Mouse (Mus musculus) hematopoietic stem cell, adult 5-6 weeks (primary cell): ENCODE data around the gene Slc38a9. TPM values are rescaled to one million over a fixed set of nuclear protein-coding genes. Genes with fewer than 3 reads are reported as not detected.

Source experiments
- ATAC-seq, 2 experiments: fragments of 125-278 bp in 1 of 2; replicated peaks in 1 of 2; 2 replicates each; pipeline ENCODE4 v1.8.0; 2016 to 2017; ENCODE audit warnings: inconsistent platforms in 2 of 2, mild to moderate bottlenecking in 2 of 2, moderate number of reproducible peaks in 2 of 2, low read depth in 1 of 2, moderate TSS enrichment in 1 of 2; ENCODE audit not compliant: low FRiP score in 2 of 2, poor library complexity in 2 of 2, severe bottlenecking in 2 of 2, insufficient read depth in 1 of 2, low TSS enrichment in 1 of 2
- total RNA-seq: library from RNA; stranded (forward); fragments of 172-1452, 232-1000 nt; gene quantifications from 2 replicates; pipeline ENCODE4 v1.2.3, GENCODE M21; 2017

Gene Slc38a9
- total RNA-seq, 1 experiment from 2014 or later = 31.2 TPM

DNA sequence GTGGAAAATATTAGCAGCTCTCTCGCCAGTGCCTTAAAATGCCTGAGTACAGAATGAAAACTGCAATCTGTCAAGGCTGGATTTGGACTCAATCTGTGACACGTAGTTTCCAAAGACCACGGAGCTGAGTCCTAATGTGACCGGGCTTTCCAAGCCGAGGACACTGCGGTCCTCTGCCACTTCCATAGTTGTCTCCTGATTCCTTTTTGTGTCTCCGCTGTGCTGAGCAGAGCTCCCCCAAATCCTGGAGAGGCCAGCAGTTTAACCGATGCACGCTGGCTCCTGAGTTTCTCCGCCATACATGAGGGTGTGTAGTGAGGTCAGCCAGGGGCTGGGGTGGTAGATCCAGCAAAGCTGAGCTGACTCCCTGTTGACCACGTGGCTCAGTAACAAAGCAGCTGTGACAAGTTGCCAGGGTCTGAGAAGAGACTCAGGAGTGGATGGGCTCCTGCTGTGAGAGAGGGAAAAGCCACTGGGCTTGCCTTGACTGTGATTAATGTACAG is 95.0 kb downstream of the Slc38a9 start:
- ATAC-seq = no peak

- ATAC-seq = no peak
These were observed 96.8 kb downstream of the Slc38a9 start for GRCm38 (mm10) chr13:112757395-112757794.

- ATAC-seq = no peak
These were observed 98.1 kb downstream of the Slc38a9 start for GRCm38 (mm10) chr13:112758546-112759090.

GRCm38 (mm10) chr13:112759364-112759763 is 98.8 kb downstream of the Slc38a9 start:
- no peak for ATAC-seq

GRCm38 (mm10) chr13:112759777-112760537 is 99.4 kb downstream of the Slc38a9 start:
- ATAC-seq = no peak

DNA sequence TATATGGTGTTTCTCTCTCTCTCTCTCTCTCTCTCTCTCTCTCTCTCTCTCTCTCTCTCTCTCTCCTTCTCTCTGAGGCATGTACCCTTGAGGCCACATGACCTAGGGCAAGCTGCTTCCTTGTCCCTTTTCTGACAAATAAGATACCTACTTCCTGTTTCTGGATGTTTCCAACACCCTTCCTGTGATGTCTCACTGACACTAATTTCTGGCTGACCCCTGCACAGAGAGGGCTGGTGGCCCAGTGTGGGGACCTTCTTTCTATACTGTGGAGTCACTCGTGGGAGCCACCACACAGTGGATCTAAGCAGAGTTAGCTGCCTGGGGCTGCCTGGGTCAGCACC is 100.0 kb downstream of the Slc38a9 start:
- peak; percentile 38 to 57; a peak in 3 of 4 replicates for ATAC-seq

GRCm38 (mm10) chr13:112761787-112762186 is 101.2 kb downstream of the Slc38a9 start:
- no peak for ATAC-seq

DNA sequence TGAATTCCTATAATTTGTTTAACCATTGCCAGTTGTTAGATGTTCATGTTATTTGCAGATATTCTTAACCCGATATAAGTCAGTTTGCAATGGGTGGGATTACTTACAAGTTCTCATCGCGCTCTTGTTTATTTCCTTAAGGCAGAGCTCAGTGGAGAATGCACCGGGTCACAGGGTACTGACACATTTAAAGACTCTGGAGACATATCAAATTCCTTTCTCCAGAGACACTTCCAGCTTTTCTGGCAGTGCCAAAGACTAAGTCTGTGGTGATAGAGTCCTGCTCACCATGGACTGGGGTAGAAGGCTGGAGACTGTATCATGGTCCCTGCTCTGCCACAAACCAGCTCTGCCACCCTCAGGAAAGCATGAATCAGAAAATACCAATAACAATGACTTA is 102.0 kb downstream of the Slc38a9 start:
- no peak for ATAC-seq

DNA sequence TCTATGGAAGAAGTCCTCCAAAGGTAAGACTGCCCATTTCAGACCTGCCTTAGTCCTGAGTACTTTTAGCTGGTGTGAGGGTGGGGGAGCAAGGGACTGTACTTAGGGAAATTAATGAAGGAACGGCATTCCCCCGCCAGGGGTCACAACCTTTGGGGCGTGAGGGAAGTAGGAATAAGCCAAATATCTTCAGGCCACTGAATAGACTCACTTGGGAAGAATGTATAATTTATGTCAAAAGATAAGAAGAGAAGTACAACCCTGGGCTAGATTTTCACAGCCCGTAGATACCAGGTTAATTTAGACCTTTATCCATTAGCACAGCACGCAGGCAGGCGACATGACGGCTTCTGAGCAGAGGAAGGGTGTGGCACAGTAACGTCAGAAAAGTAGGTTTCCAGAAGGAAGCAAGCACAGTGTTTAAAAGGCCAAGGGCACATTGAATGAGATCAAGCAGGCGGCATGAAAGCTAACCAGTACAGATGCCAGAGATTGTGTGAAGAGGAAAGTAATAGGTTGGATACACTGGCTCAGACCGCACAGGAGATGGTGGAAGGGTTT is 103.1 kb downstream of the Slc38a9 start:
- no peak for ATAC-seq

DNA sequence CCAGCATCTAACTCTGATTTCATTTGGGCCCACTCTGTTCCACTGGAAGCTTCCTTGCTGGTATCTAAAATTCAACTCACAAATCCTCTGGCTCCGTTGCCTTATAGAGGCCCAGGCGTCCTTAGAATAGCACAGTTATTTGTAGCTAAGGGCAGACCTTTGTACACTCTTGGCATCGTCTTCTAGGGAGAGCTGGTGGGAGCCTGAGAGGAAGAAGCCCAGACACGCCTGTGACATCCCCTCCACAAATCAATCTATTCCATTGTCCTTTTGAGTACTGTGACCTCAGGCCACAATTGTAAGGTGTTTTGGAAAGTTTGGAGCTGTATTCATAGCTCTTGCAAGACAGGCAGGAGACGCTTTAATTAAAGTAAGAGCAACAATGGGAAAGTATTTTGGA is 104.0 kb downstream of the Slc38a9 start:
- no peak for ATAC-seq

- no peak for ATAC-seq
These were observed 105.1 kb downstream of the Slc38a9 start for GRCm38 (mm10) chr13:112765654-112766053.

DNA sequence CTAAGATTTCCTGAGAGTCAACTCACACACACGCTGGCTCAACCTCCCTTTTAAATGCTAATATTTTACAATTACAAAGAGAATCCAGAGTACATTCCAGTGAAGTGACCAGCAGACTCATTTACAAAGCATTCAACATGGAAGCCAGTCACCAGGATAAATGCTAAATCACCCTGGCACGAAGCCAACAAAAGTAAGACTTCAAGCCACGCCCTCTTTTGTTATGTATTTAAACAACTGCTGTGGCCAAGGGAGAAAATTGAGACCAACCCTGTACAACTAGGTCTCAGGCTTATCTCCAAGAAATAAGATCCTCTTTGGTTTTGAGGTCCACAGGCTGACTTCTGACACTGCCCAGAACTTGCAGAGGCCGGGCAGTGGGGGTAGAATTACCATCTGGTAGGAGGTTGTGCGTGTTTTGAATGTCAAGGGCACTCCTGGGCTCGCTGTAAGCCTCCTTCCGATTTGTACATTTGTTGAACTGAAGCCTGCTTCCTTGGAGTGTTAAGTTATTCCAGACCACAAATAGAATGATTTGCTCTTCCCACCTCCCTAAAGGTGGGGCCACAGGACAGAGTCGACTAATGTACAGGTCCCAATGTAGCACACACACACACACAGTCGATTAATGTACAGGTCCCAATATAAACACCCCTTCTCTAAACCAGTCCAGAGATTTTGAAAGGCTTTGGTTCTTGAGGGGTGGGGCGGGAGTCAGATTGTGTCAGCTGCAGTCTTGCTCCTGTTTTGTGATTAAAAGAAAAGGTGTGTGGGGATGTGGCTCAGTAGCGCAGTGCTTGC is 110.2 kb downstream of the Slc38a9 start:
- peak in 1 of 2 experiments; percentile 63; a peak in 3 of 4 replicates for ATAC-seq

- no peak for ATAC-seq
These were observed 111.1 kb downstream of the Slc38a9 start for GRCm38 (mm10) chr13:112771447-112772208.

- no peak for ATAC-seq
These were observed 111.7 kb downstream of the Slc38a9 start for GRCm38 (mm10) chr13:112772252-112772651.

DNA sequence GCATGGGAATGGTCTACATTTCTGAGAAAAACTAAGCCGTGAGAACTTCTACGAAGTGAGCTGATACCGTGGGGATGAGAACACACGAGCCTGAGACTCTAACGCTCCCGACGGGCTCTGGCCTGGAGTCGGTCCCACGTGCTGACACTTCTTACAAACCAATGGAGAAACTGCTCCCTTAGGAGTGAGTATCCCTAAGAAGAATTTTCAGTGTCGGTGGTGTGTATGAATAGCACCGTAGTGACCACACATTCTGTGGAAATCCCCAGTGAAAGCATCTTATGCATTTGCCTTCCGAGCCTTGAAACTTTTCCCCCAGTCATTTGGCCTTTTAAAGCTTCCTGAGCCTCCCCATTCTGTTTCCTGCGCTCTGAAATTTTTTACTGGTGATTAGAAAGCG is 112.3 kb downstream of the Slc38a9 start:
- no peak for ATAC-seq

DNA sequence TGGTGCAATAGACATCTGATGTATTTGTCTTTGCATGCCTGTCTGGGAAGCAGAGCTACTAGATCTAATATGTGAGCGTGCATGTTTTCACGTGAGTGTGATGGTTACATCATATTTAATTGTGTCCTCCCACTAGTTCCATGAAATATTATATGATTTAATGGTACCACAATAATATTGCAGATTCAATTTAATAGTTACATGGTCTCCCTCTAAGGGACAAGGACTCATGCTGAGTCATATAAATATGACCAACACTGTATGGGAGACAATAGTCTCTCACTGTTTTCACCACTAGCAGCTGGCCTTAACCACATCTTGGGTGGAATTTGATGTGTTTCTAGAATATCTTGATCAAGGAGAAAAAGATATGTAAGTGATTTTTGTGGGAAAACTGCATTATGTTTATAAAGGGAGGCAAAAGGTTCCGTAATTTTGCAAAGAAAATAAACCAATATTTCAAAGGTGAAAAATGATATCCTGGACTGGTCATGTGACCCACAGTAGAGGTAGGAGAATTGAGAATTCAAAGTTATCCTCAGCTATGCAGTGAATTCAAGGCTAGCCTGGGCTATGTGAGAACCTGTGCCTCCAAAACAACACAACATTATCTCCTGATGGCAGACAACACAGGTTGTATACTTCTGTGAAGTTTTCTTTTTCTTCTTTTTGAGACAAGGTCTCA is 113.6 kb downstream of the Slc38a9 start:
- no peak for ATAC-seq

GRCm38 (mm10) chr13:112775856-112776255 is 115.3 kb downstream of the Slc38a9 start:
- ATAC-seq = no peak
